Mouse (Mus musculus) E14TG2a.4 (cell line): ENCODE measurements around the gene Smr2.
A peak's percentile ranks its signal among the peaks of the same experiment; 100 is the strongest.
"Not testable (repeated sequence)": the region's sequence is repeated elsewhere in the genome, so short reads cannot be mapped to it uniquely, and the experiment has no call there.

Source experiments
- H3K27me3 ChIP-seq: 2 replicates; pipeline ENCODE4 v1.6.1; 2014; ENCODE audit warnings: low read length, control low read depth; ENCODE audit not compliant: insufficient read depth
- H3K36me3 ChIP-seq: 2 replicates; pipeline ENCODE4 v1.6.1; 2014; ENCODE audit warnings: low read length, control low read depth; ENCODE audit not compliant: insufficient read depth
- H3K4me1 ChIP-seq: replicated peaks from 2 replicates; pipeline ENCODE4 v1.6.1; 2014; ENCODE audit warnings: low read depth, low read length, control low read depth
- H3K4me3 ChIP-seq: replicated peaks from 2 replicates; pipeline ENCODE4 v1.5.1; 2014; ENCODE audit warnings: mild to moderate bottlenecking, low read length
- H3K9me3 ChIP-seq: 2 replicates; pipeline ENCODE4 v1.6.1; 2014; ENCODE audit warnings: low read length, control low read depth
- CTCF ChIP-seq: conservative IDR thresholded peaks from 2 replicates; pipeline ENCODE4 v1.5.1; 2014; ENCODE audit warnings: low read length
- NANOG ChIP-seq: IDR thresholded peaks from 2 replicates; pipeline ENCODE4 v1.6.1; 2014; ENCODE audit warnings: borderline replicate concordance, low read length, mixed read lengths
- POU5F1 ChIP-seq: IDR thresholded peaks from 2 replicates; pipeline ENCODE4 v1.6.1; 2014; ENCODE audit warnings: low read length, borderline replicate concordance

The Smr2 gene

GRCm38 (mm10) chr5:88086256-88086655, at the start of gene Smr2:
Gene Smr2 (plus strand): TSS chr5:88086556.
- H3K9me3 ChIP-seq, H3K36me3 ChIP-seq, H3K27me3 ChIP-seq, H3K4me1 ChIP-seq, H3K4me3 ChIP-seq: not testable (repeated sequence)

- Histone ChIP-seq H3K4me1 (no peaks in the 10 kb centered on the region), H3K9me3 (no peaks in the 10 kb centered on the region), H3K4me3 (peak within 1 kb of the TSS; percentile 76), H3K27me3 (no peaks in the 10 kb centered on the region), H3K36me3 (no peaks in the 10 kb centered on the region)
- TF ChIP-seq CTCF (no peak), NANOG (no peak), POU5F1 (no peak)
Measured at GRCm38 (mm10) chr5:88111430-88111829, 25.1 kb downstream of the Smr2 start, which contains the start of gene Gm11116. Gene Gm11116 (minus strand): TSS chr5:88111530.

- Histone ChIP-seq H3K9me3 (no peaks in the 10 kb centered on the region), H3K36me3 (no peaks in the 10 kb centered on the region), H3K4me1 (no peaks in the 10 kb centered on the region), H3K4me3 (no peak within 1 kb of the TSS), H3K27me3 (no peaks in the 10 kb centered on the region)
- no peak for TF ChIP-seq NANOG
- TF ChIP-seq CTCF = no peak
- no peak for TF ChIP-seq POU5F1
Measured at GRCm38 (mm10) chr5:88153999-88154398, 67.6 kb downstream of the Smr2 start, which contains the start of gene Gm11115. Gene Gm11115 (minus strand): TSS chr5:88154099.
